8 mouse cellular contexts compared by ENCODE assay signal in the genomic region with DNA sequence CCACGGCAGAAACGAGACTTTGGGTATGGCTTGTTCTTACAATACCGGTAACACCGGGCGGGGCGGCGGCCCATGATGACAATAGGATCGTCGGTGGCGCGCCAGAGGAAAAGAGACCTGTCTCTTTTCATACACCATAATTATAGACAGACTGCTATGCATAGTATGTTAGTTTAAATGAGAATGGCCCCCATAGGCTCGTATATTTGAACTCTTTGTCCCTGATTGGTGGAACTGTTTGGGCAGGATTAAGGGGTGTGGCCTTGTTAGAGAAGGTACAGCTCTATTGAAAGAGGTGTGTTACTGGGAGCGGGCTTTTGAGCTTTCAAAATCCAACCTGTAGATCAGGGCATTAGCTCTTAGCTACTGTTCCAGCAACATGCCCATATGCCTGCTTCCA. TPM values are rescaled to one million over a fixed set of nuclear protein-coding genes. Genes with fewer than 3 reads are reported as not detected.
DNase-seq lines count a peak whose midpoint lies in the region; ATAC-seq and TF ChIP-seq lines count a peak whose summit lies in the region.

A gene (minus strand): TSS at position 101 of the 400 bp plus-strand sequence.

- WGBS in forebrain, postnatal 0 days: 99% methylated on average over 10 of the region's 13 CpGs
- 94% methylated on average over 11 of the region's 13 CpGs for WGBS in hindbrain, embryonic 14.5 days
- 78% methylated on average over 11 of the region's 13 CpGs for WGBS in liver, embryonic 15.5 days (ENCODE audit: insufficient replicate concordance)

- ATAC-seq in activated CD4-positive, CD25-positive, alpha-beta regulatory T cell, adult 4 months: no peak
- no peak for ATAC-seq in forebrain, postnatal 0 days
- ATAC-seq in hindbrain, embryonic 14.5 days (ENCODE audit: low FRiP score): no peak
- ATAC-seq in liver, embryonic 15.5 days (ENCODE audit: insufficient read depth): no peak

- no peaks in the 10 kb centered on the region for H3K27me3 ChIP-seq in forebrain, postnatal 0 days (ENCODE audit: insufficient read depth, low read length)
- no peaks in the 10 kb centered on the region for H3K27me3 ChIP-seq in hindbrain, embryonic 14.5 days (ENCODE audit: control insufficient read depth, insufficient read depth, low read length)
- H3K27me3 ChIP-seq in liver, embryonic 15.5 days: no peaks in the 10 kb centered on the region

- H3K9ac ChIP-seq in forebrain, postnatal 0 days: no peak within 1 kb of the TSS
- no peak within 1 kb of the TSS for H3K9ac ChIP-seq in hindbrain, embryonic 14.5 days
- H3K9ac ChIP-seq in liver, embryonic 15.5 days: no peak within 1 kb of the TSS

- no peaks in the 10 kb centered on the region for H3K4me1 ChIP-seq in forebrain, postnatal 0 days (ENCODE audit: insufficient read depth)
- H3K4me1 ChIP-seq in hindbrain, embryonic 14.5 days (replicated peaks; ENCODE audit: control insufficient read depth, insufficient read depth, low read length): no peaks in the 10 kb centered on the region
- no peaks in the 10 kb centered on the region for H3K4me1 ChIP-seq in liver, embryonic 15.5 days (replicated peaks)

- H3K36me3 ChIP-seq in forebrain, postnatal 0 days (ENCODE audit: insufficient read depth): no peaks in the 10 kb centered on the region
- no peaks in the 10 kb centered on the region for H3K36me3 ChIP-seq in hindbrain, embryonic 14.5 days (replicated peaks; ENCODE audit: control insufficient read depth, insufficient read depth)
- H3K36me3 ChIP-seq in liver, embryonic 15.5 days (replicated peaks): no peaks in the 10 kb centered on the region

- no peaks in the 10 kb centered on the region for H3K9me3 ChIP-seq in forebrain, postnatal 0 days (ENCODE audit: low read length)
- H3K9me3 ChIP-seq in hindbrain, embryonic 14.5 days (ENCODE audit: control insufficient read depth, low read length): no peaks in the 10 kb centered on the region
- no peaks in the 10 kb centered on the region for H3K9me3 ChIP-seq in liver, embryonic 15.5 days (replicated peaks)

- no peak within 1 kb of the TSS for H3K27ac ChIP-seq in forebrain, postnatal 0 days (ENCODE audit: low read depth, low read length)
- H3K27ac ChIP-seq in hindbrain, embryonic 14.5 days: no peak within 1 kb of the TSS
- H3K27ac ChIP-seq in liver, embryonic 15.5 days (replicated peaks): no peak within 1 kb of the TSS

- TF ChIP-seq CTCF in forebrain, postnatal 0 days (IDR thresholded peaks at IDR 0.05; ENCODE audit: low read depth): no peak

- H3K4me3 ChIP-seq in forebrain, postnatal 0 days (ENCODE audit: low read depth, low read length): no peak within 1 kb of the TSS
- no peak within 1 kb of the TSS for H3K4me3 ChIP-seq in hindbrain, embryonic 14.5 days (replicated peaks; ENCODE audit: low read length)
- H3K4me3 ChIP-seq in liver, embryonic 15.5 days (replicated peaks): no peak within 1 kb of the TSS

- H3K4me2 ChIP-seq in forebrain, postnatal 0 days (ENCODE audit: low read depth): no peak within 1 kb of the TSS
- no peak within 1 kb of the TSS for H3K4me2 ChIP-seq in hindbrain, embryonic 14.5 days (replicated peaks)
- H3K4me2 ChIP-seq in liver, embryonic 15.5 days: no peak within 1 kb of the TSS

- DNase-seq in adrenal gland, adult 18-20 months (ENCODE audit: low spot score in 2 of 2): no peak
- no peak for DNase-seq in adrenal gland, adult (ENCODE audit: inconsistent age in 2 of 2, low spot score in 1 of 2)
- no peak for DNase-seq in forebrain, postnatal 0 days
- no peak for DNase-seq in hindbrain, embryonic 14.5 days (ENCODE audit: low spot score)
- no peak for DNase-seq in ovary, postnatal 14 days (ENCODE audit: low spot score)
- DNase-seq in right cerebral cortex, postnatal 25 days: no peak

RNA-seq across cellular contexts. Expression of the gene that starts here (rescaled TPM):
- 1,000 to 10,000 TPM in 1 of 2 experiments, 100 to 1,000 TPM in 1; 982 to 1,145 TPM for total RNA-seq in adrenal gland, adult 18-20 months (2021)
- 100 to 1,000 TPM; 286 to 599 TPM for polyA plus RNA-seq in activated CD4-positive, CD25-positive, alpha-beta regulatory T cell, adult 4 months (2017; shearing (Covaris generic))
- total RNA-seq in forebrain, postnatal 0 days (2014; rRNA removed): 102 and 154 TPM in 2 replicates
- 95.2 and 132 TPM in 2 replicates for polyA plus RNA-seq in forebrain, postnatal 0 days (2015; fragmentation: Nextera tagmentation; extraction: Ambion mirVana)
- polyA plus RNA-seq in hindbrain, embryonic 14.5 days (2014; fragmentation: Nextera tagmentation; extraction: Ambion mirVana): 136 and 215 TPM in 2 replicates
- polyA plus RNA-seq in liver, embryonic 15.5 days (2015; fragmentation: Nextera tagmentation; extraction: Ambion mirVana): 250 and 272 TPM in 2 replicates
